Mouse (Mus musculus): Measurements from ENCODE around the gene Camk2b. TPM values are rescaled to one million over a fixed set of nuclear protein-coding genes. Genes with fewer than 3 reads are reported as not detected.

The Camk2b gene
- polyA plus RNA-seq, 1 experiment: 12.8 TPM

DNA sequence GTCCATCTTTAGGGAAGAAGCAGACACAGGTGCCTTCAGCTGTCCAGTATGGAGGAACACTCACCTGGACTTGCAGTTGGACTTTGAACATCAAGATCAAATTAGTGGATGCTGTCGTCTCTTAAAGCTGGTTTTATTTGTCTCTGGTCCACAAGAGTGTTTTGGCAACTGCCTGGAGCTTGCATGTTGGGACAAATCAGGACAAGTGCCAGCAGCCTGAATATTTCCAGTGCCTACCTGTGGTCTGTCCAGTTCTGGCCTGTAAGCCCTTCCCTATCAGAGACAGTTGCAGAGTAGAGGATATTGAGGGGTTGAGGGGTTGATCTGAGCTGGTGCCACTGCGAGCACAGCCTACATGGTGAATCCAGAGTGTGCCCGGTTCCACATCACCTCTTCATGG lies 99.4 kb downstream of the Camk2b start:
- H3K9me3 ChIP-seq (replicated peaks; ENCODE audit: control insufficient read depth, insufficient read depth, low read length, poor library complexity, severe bottlenecking): no peaks in the 10 kb centered on the region
- H3K27ac ChIP-seq (ENCODE audit: insufficient read depth, low read length): no peak overlapping the region
- no peak overlapping the region for H3K4me3 ChIP-seq (ENCODE audit: low read depth, low read length)
- H3K4me1 ChIP-seq (ENCODE audit: control insufficient read depth, insufficient read depth, low read length): peaks cover 9% of the 10 kb centered on the region
- peaks cover 23% of the 10 kb centered on the region for H3K36me3 ChIP-seq (ENCODE audit: control insufficient read depth, insufficient read depth, low read length, poor library complexity, severe bottlenecking)
- TF ChIP-seq EP300 (IDR thresholded peaks at IDR 0.05; ENCODE audit: insufficient read depth, low read depth, low read length): no peak
- no peak for TF ChIP-seq POLR2A (IDR thresholded peaks at IDR 0.05; ENCODE audit: insufficient read depth, low read length)
- TF ChIP-seq CTCF (IDR thresholded peaks at IDR 0.05; ENCODE audit: low read depth, low read length): no peak
- no peak overlapping the region for H3K9ac ChIP-seq (ENCODE audit: low read depth, poor library complexity, severe bottlenecking)
- no peaks in the 10 kb centered on the region for H3K27me3 ChIP-seq (ENCODE audit: control insufficient read depth, insufficient read depth, low read length, poor library complexity, severe bottlenecking)

DNA sequence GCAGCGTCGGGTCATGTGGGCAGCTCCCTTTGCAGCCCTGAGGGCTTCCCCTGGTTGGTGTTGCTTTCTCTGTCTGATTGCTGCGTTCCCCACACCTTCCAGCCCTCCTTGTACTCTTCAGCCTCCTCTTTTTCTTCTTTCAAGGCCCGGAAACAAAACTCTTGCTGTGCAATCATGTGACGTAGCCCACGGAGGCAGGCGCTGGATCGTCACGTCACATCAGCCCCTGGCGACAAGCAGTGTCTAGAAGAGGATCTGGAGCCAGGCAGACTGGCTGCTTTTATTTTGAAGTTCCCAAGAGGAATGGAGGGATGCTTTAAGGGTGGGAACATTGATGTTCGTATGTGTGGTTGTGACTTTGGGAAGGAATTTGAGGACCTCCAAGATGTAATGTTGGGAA lies 100.3 kb downstream of the Camk2b start:
- H3K27ac ChIP-seq (ENCODE audit: insufficient read depth, low read length): no peak overlapping the region
- H3K4me3 ChIP-seq (ENCODE audit: low read depth, low read length): no peak overlapping the region
- H3K4me1 ChIP-seq (ENCODE audit: control insufficient read depth, insufficient read depth, low read length): peaks cover 7% of the 10 kb centered on the region
- no peaks in the 10 kb centered on the region for H3K27me3 ChIP-seq (ENCODE audit: control insufficient read depth, insufficient read depth, low read length, poor library complexity, severe bottlenecking)
- peaks cover 31% of the 10 kb centered on the region for H3K36me3 ChIP-seq (ENCODE audit: control insufficient read depth, insufficient read depth, low read length, poor library complexity, severe bottlenecking)
- H3K9ac ChIP-seq (ENCODE audit: low read depth, poor library complexity, severe bottlenecking): no peak overlapping the region
- no peaks in the 10 kb centered on the region for H3K9me3 ChIP-seq (replicated peaks; ENCODE audit: control insufficient read depth, insufficient read depth, low read length, poor library complexity, severe bottlenecking)
- TF ChIP-seq CTCF (IDR thresholded peaks at IDR 0.05; ENCODE audit: low read depth, low read length): no peak
- no peak for TF ChIP-seq EP300 (IDR thresholded peaks at IDR 0.05; ENCODE audit: insufficient read depth, low read depth, low read length)
- no peak for TF ChIP-seq POLR2A (IDR thresholded peaks at IDR 0.05; ENCODE audit: insufficient read depth, low read length)

DNA sequence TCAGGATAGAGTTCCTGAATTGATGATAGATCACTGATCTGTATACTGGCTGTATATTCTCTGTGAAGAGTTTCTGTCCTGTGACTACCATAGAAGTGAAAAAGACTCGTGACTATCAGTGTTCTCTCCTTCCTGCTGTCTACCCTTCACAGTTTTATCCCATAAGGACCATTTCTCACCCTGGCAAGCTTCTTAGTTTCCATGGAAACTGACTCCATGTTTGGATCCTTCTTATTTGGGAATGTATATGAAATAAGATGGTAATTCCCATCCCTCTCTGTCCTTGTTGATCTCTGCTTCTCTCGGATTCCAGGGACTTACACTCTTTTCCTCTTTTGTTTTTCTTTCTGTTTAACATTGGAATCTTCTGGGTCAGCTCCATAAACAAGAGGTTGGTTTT lies 106.1 kb downstream of the Camk2b start:
- TF ChIP-seq POLR2A (IDR thresholded peaks at IDR 0.05; ENCODE audit: insufficient read depth, low read length): no peak
- TF ChIP-seq CTCF (IDR thresholded peaks at IDR 0.05; ENCODE audit: low read depth, low read length): no peak
- TF ChIP-seq EP300 (IDR thresholded peaks at IDR 0.05; ENCODE audit: insufficient read depth, low read depth, low read length): no peak
- no peak overlapping the region for H3K4me3 ChIP-seq (ENCODE audit: low read depth, low read length)
- no peaks in the 10 kb centered on the region for H3K27me3 ChIP-seq (ENCODE audit: control insufficient read depth, insufficient read depth, low read length, poor library complexity, severe bottlenecking)
- H3K9ac ChIP-seq (ENCODE audit: low read depth, poor library complexity, severe bottlenecking): no peak overlapping the region
- H3K9me3 ChIP-seq (replicated peaks; ENCODE audit: control insufficient read depth, insufficient read depth, low read length, poor library complexity, severe bottlenecking): no peaks in the 10 kb centered on the region
- H3K4me1 ChIP-seq (ENCODE audit: control insufficient read depth, insufficient read depth, low read length): no peaks in the 10 kb centered on the region
- H3K36me3 ChIP-seq (ENCODE audit: control insufficient read depth, insufficient read depth, low read length, poor library complexity, severe bottlenecking): peaks cover 35% of the 10 kb centered on the region
- no peak overlapping the region for H3K27ac ChIP-seq (ENCODE audit: insufficient read depth, low read length)

DNA sequence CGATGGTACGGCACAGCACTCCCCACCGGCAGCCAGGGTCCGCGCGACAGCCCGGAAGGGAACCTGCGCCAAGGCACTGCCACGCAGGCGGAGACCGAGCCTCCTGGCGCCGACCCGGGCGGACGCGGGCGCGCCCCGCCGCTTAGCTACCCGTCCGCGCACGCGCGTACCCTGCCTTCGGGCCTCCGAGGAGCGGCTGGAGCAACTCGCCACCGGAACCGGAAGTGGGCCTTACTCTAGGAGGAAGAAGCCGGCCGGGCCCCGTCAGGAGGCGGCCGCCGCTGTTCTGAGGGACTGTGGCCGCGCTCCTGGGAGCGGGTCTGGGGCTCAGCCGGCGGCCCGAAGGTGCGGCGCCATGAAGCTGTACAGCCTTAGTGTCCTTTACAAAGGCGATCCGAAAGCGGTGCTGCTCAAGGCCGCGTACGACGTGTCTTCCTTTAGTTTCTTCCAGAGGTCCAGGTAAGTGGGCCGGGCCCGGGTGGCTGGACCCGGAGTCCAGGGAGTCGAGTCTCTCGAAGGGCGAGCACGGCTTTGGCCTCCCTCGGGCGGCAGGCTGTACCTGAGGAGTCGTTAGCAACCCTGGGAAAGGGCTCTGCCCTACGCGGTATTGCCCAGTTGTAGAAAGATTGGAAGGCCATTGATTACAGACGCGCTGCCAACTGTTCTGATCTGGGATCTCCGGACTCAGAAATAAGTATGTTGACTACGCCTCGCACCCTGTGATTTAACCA lies 110.5 kb downstream of the Camk2b start, which contains the start of gene Ykt6:
Ykt6 (plus strand) TSS at position 148 of the 731 bp plus-strand sequence.
- Histone ChIP-seq H3K9ac (ENCODE audit: low read depth, poor library complexity, severe bottlenecking) (peak within 1 kb of the TSS; percentile 81), H3K9me3 (replicated peaks; ENCODE audit: control insufficient read depth, insufficient read depth, low read length, poor library complexity, severe bottlenecking) (no peaks in the 10 kb centered on the region), H3K27me3 (ENCODE audit: control insufficient read depth, insufficient read depth, low read length, poor library complexity, severe bottlenecking) (no peaks in the 10 kb centered on the region), H3K27ac (ENCODE audit: insufficient read depth, low read length) (peak within 1 kb of the TSS; percentile 65), H3K4me1 (ENCODE audit: control insufficient read depth, insufficient read depth, low read length) (no peaks in the 10 kb centered on the region), H3K36me3 (ENCODE audit: control insufficient read depth, insufficient read depth, low read length, poor library complexity, severe bottlenecking) (peaks cover 8% of the 10 kb centered on the region), H3K4me3 (ENCODE audit: low read depth, low read length) (peak within 1 kb of the TSS; percentile 82)
- 0 out of 2 replicates have a peak, but pooled peaks have one; percentile 12 for TF ChIP-seq EP300 (IDR thresholded peaks at IDR 0.05; ENCODE audit: insufficient read depth, low read depth, low read length)
- TF ChIP-seq CTCF (IDR thresholded peaks at IDR 0.05; ENCODE audit: low read depth, low read length): no peak
- TF ChIP-seq POLR2A (IDR thresholded peaks at IDR 0.05; ENCODE audit: insufficient read depth, low read length): peak; percentile 74

DNA sequence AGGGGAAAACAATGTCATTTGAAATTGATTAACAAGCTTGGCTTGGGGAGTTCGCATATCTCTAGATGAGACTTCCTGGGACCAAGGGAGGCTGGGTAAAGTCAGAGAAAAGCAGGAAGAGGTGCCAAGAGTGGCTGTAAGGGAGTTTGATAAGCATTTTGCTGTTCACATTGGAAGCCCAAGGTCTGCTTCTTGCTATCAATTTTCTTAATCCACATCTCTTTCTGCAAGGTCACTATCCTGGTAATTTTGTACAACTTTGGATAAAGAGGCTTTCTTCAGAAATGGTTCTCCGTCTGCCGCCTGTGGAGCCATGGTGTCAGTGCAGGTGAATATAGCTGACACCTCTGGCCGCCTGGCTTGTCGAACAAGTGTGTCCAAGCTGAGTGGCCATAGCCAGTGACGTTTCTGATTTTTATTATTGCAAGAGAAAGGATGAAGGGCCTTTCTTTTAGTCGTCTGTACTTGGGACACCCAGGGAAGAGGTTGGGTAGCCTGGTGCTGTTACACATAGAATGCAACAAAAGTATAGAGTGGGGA lies 111.1 kb downstream of the Camk2b start:
- Histone ChIP-seq H3K4me1 (ENCODE audit: control insufficient read depth, insufficient read depth, low read length) (no peaks in the 10 kb centered on the region), H3K9me3 (replicated peaks; ENCODE audit: control insufficient read depth, insufficient read depth, low read length, poor library complexity, severe bottlenecking) (no peaks in the 10 kb centered on the region), H3K9ac (ENCODE audit: low read depth, poor library complexity, severe bottlenecking) (peak overlapping the region; percentile 81), H3K27ac (ENCODE audit: insufficient read depth, low read length) (peak overlapping the region; percentile 65), H3K27me3 (ENCODE audit: control insufficient read depth, insufficient read depth, low read length, poor library complexity, severe bottlenecking) (no peaks in the 10 kb centered on the region), H3K36me3 (ENCODE audit: control insufficient read depth, insufficient read depth, low read length, poor library complexity, severe bottlenecking) (peaks cover 6% of the 10 kb centered on the region), H3K4me3 (ENCODE audit: low read depth, low read length) (peak overlapping the region; percentile 82)
- TF ChIP-seq EP300 (IDR thresholded peaks at IDR 0.05; ENCODE audit: insufficient read depth, low read depth, low read length) (no peak), POLR2A (IDR thresholded peaks at IDR 0.05; ENCODE audit: insufficient read depth, low read length) (no peak), CTCF (IDR thresholded peaks at IDR 0.05; ENCODE audit: low read depth, low read length) (no peak)

DNA sequence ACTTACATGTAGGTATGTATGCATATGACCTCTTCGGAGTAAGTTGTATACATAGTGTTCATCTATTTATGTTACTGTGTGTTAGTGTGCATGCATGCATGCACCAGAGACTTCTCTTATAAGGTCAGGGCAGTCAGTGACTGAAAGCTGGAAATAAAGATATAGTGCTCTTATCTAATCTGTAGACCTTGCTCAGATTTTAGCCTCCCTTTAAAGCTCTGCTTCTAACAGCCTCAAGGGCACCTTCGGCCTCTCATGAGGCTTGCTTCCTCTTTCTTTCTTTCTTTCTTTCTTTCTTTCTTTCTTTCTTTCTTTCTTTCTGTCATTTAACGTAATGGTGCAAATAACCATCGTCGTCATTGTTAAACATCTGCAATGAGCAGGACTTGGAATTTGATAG lies 111.7 kb downstream of the Camk2b start:
- no peak for TF ChIP-seq EP300 (IDR thresholded peaks at IDR 0.05; ENCODE audit: insufficient read depth, low read depth, low read length)
- TF ChIP-seq CTCF (IDR thresholded peaks at IDR 0.05; ENCODE audit: low read depth, low read length): no peak
- H3K4me3 ChIP-seq (ENCODE audit: low read depth, low read length): no peak overlapping the region

More for the DNA sequence above, 111.7 kb downstream of the Camk2b start:
- no peaks in the 10 kb centered on the region for H3K4me1 ChIP-seq (ENCODE audit: control insufficient read depth, insufficient read depth, low read length)
- H3K9me3 ChIP-seq (replicated peaks; ENCODE audit: control insufficient read depth, insufficient read depth, low read length, poor library complexity, severe bottlenecking): no peaks in the 10 kb centered on the region
- H3K9ac ChIP-seq (ENCODE audit: low read depth, poor library complexity, severe bottlenecking): 0 out of 2 replicates have a peak overlapping the region, but pooled peaks have one; percentile 81
- H3K36me3 ChIP-seq (ENCODE audit: control insufficient read depth, insufficient read depth, low read length, poor library complexity, severe bottlenecking): peaks cover 5% of the 10 kb centered on the region
- H3K27ac ChIP-seq (ENCODE audit: insufficient read depth, low read length): no peak overlapping the region
- no peaks in the 10 kb centered on the region for H3K27me3 ChIP-seq (ENCODE audit: control insufficient read depth, insufficient read depth, low read length, poor library complexity, severe bottlenecking)
